Comparison of ENCODE assay signal across 9 mouse cellular contexts in the genomic region with DNA sequence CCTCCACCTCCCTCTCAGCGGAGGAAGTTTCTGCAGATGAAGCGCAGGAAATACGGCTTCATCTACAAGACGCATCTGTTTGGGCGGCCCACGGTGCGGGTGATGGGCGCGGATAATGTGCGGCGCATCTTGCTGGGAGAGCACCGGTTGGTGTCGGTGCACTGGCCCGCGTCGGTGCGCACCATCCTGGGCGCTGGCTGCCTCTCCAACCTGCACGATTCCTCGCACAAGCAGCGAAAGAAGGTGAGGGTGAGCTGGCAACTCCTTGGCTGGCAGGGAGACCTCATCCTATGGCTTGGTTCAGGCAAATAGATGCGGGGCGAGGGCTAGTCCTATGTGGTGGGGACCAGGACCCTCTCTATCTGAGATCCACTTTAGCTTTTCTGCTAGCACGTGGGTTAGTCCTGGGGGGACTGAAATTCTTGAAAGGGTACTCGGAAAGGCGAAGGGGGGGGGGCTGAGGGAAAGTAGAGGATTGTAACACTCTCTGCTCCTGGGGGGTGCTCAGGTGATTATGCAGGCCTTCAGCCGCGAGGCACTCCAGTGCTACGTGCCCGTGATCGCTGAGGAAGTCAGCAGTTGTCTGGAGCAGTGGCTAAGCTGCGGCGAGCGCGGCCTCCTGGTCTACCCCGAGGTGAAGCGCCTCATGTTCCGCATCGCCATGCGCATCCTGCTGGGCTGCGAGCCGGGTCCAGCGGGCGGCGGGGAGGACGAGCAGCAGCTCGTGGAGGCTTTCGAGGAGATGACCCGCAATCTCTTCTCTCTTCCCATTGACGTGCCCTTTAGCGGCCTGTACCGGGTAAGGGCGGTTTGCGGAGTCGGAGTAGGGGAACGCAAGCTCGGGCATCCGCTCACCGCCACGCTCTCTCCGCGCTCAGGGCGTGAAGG. TPM values are rescaled to one million over a fixed set of nuclear protein-coding genes. Genes with fewer than 3 reads are reported as not detected.
A peak's percentile ranks its signal among the peaks of the same experiment; 100 is the strongest.
DNase-seq lines count a peak whose midpoint lies in the region; ATAC-seq and TF ChIP-seq lines count a peak whose summit lies in the region.
"Had no signal": no experiment of that assay in that cellular context is flagged by ENCODE, and none has a peak within 500 bp of the region (broad histone marks: within the 10 kb centered on the region; RNA-seq: fewer than 3 reads in every experiment).

No protein-coding gene starts in this region.

- intact Hi-C loops in heart, postnatal 10 days (cut with DNase I): no loop called here

- peaks cover 24% of the 10 kb centered on the region for H3K4me1 ChIP-seq in heart, embryonic 16.5 days (ENCODE audit: control insufficient read depth, insufficient read depth, low read length)
- peaks cover 12% of the 10 kb centered on the region for H3K4me1 ChIP-seq in intestine, embryonic 14.5 days (replicated peaks; ENCODE audit: control insufficient read depth, insufficient read depth, low read length)
- peaks cover 11% of the 10 kb centered on the region; the same call in 1 of the 2 replicates for H3K4me1 ChIP-seq in midbrain, postnatal 0 days (ENCODE audit: insufficient read depth, low read length)

- no peak overlapping the region for H3K27ac ChIP-seq in heart, embryonic 16.5 days (ENCODE audit: low read length)
- no peak overlapping the region for H3K27ac ChIP-seq in intestine, embryonic 14.5 days (ENCODE audit: low read depth)
- no peak overlapping the region for H3K27ac ChIP-seq in midbrain, postnatal 0 days (ENCODE audit: low read depth, low read length)

- H3K4me2 ChIP-seq in heart, embryonic 16.5 days (ENCODE audit: low read depth, low read length): peak overlapping the region; percentile 83
- H3K4me2 ChIP-seq in intestine, embryonic 14.5 days (ENCODE audit: low read length): peak overlapping the region; percentile 59
- H3K4me2 ChIP-seq in midbrain, postnatal 0 days (ENCODE audit: low read depth, low read length, poor library complexity, severe bottlenecking): peak overlapping the region; percentile 67

- H3K36me3 ChIP-seq in heart, embryonic 16.5 days (ENCODE audit: control insufficient read depth, insufficient read depth): no peaks in the 10 kb centered on the region
- H3K36me3 ChIP-seq in intestine, embryonic 14.5 days (ENCODE audit: control insufficient read depth, insufficient read depth, low read length): no peaks in the 10 kb centered on the region
- no peaks in the 10 kb centered on the region for H3K36me3 ChIP-seq in midbrain, postnatal 0 days (ENCODE audit: insufficient read depth, low read length)

- DNase-seq in heart, postnatal 10 days: no peak
- peak; percentile 50 for DNase-seq in embryo, embryonic 10.5 days (ENCODE audit: low spot score)
- DNase-seq in intestine, embryonic 14.5 days (ENCODE audit: low spot score): peak; percentile 69
- no peak for DNase-seq in midbrain, postnatal 0 days (ENCODE audit: low spot score)
- DNase-seq in cerebellum, postnatal 14 days: no peak
- DNase-seq in ovary, postnatal 36 days (ENCODE audit: low spot score): no peak
- DNase-seq in adipocyte (ENCODE audit: low spot score): no peak

- ATAC-seq in heart, embryonic 16.5 days (replicated peaks; ENCODE audit: extremely low read depth, insufficient read depth, low FRiP score): no peak
- ATAC-seq in intestine, embryonic 14.5 days (replicated peaks; ENCODE audit: low FRiP score, low TSS enrichment, low read depth): no peak
- ATAC-seq in midbrain, postnatal 0 days (ENCODE audit: low FRiP score): peak; percentile 29; the same call in 1 of the 2 replicates

- peaks cover 96% of the 10 kb centered on the region for H3K27me3 ChIP-seq in heart, embryonic 16.5 days (ENCODE audit: control insufficient read depth, insufficient read depth, low read length)
- H3K27me3 ChIP-seq in intestine, embryonic 14.5 days (replicated peaks; ENCODE audit: control insufficient read depth, insufficient read depth, low read length): peaks cover 94% of the 10 kb centered on the region
- H3K27me3 ChIP-seq in midbrain, postnatal 0 days (ENCODE audit: insufficient read depth, low read length): peaks cover 87% of the 10 kb centered on the region

- H3K9ac ChIP-seq in heart, embryonic 16.5 days (ENCODE audit: low read length): no peak overlapping the region
- H3K9ac ChIP-seq in intestine, embryonic 14.5 days (ENCODE audit: low read length): no peak overlapping the region
- no peak overlapping the region for H3K9ac ChIP-seq in midbrain, postnatal 0 days (replicated peaks; ENCODE audit: low read length, poor library complexity, severe bottlenecking)

- H3K4me3 ChIP-seq in heart, embryonic 16.5 days (ENCODE audit: low read length): peak overlapping the region; percentile 55
- H3K4me3 ChIP-seq in intestine, embryonic 14.5 days (ENCODE audit: low read depth, low read length): peak overlapping the region; percentile 33
- H3K4me3 ChIP-seq in midbrain, postnatal 0 days (ENCODE audit: low read depth, low read length): peak overlapping the region; percentile 34
- H3K4me3 ChIP-seq: erythroblast, embryonic 14.5 days had no signal

- no peaks in the 10 kb centered on the region for H3K9me3 ChIP-seq in heart, embryonic 16.5 days (replicated peaks; ENCODE audit: control insufficient read depth, low read length)
- H3K9me3 ChIP-seq in intestine, embryonic 14.5 days (ENCODE audit: control insufficient read depth, low read length): no peaks in the 10 kb centered on the region
- no peaks in the 10 kb centered on the region for H3K9me3 ChIP-seq in midbrain, postnatal 0 days (ENCODE audit: low read length)

- 2% methylated on average over 63 of the region's 63 CpGs for WGBS in heart, embryonic 16.5 days
- 1% methylated on average over 63 of the region's 63 CpGs for WGBS in intestine, embryonic 14.5 days
- under 1% methylated on average over 61 of the region's 63 CpGs for whole genome bisulfite sequencing in midbrain, postnatal 0 days

- no peak for TF ChIP-seq CTCF in midbrain, postnatal 0 days (IDR thresholded peaks at IDR 0.05)

RNA-seq across cellular contexts. Expression of a gene that starts 0.9 kb away (rescaled TPM):
- polyA plus RNA-seq in heart, embryonic 16.5 days (2015; fragmentation: Nextera tagmentation; extraction: Ambion mirVana): 1.5 and 2.2 TPM in 2 replicates
- under 1 TPM; 0.43 to 0.62 TPM for total RNA-seq in heart, postnatal 10 days (2021)
- polyA plus RNA-seq in intestine, embryonic 14.5 days (2014; fragmentation: Nextera tagmentation; extraction: Ambion mirVana): 2.4 and 2.5 TPM in 2 replicates
- total RNA-seq in midbrain, postnatal 0 days (2014; rRNA removed): not detected in 2 replicates
- 0.09 and 0.11 TPM in 2 replicates for polyA plus RNA-seq in midbrain, postnatal 0 days (2015; fragmentation: Nextera tagmentation; extraction: Ambion mirVana)
- polyA plus RNA-seq: erythroblast, embryonic 14.5 days had no signal

RNA-seq across cellular contexts. Expression of a gene that starts 13.1 kb away (rescaled TPM):
- polyA plus RNA-seq in heart, embryonic 16.5 days (2015; fragmentation: Nextera tagmentation; extraction: Ambion mirVana): not detected in 2 replicates
- not detected for total RNA-seq in heart, postnatal 10 days (2021)
- not detected in 2 replicates for polyA plus RNA-seq in intestine, embryonic 14.5 days (2014; fragmentation: Nextera tagmentation; extraction: Ambion mirVana)
- not detected in 2 replicates for total RNA-seq in midbrain, postnatal 0 days (2014; rRNA removed)
- polyA plus RNA-seq in midbrain, postnatal 0 days (2015; fragmentation: Nextera tagmentation; extraction: Ambion mirVana): not detected in 2 replicates
- polyA plus RNA-seq: erythroblast, embryonic 14.5 days had no signal

Comparison
In these comparisons a context has a peak if more than half of its experiments do, and no peak if none do; other contexts are left out.
1. DNase-seq: peak in embryo, embryonic 10.5 days (single experiment) and intestine, embryonic 14.5 days (single experiment); none in heart, postnatal 10 days (0 of 2), midbrain, postnatal 0 days (single experiment), cerebellum, postnatal 14 days (0 of 2), ovary, postnatal 36 days (single experiment) and adipocyte (single experiment).
2. Peak in every context shown above with its lines, with median percentiles within 50 percentile points of each other: H3K4me2 ChIP-seq and H3K4me3 ChIP-seq.